Mouse (Mus musculus): ENCODE measurements around the gene 9230102O04Rik. TPM values are rescaled to one million over a fixed set of nuclear protein-coding genes. Genes with fewer than 3 reads are reported as not detected.

The 9230102O04Rik gene
- total RNA-seq, 2 experiments from 2014 or later: not detected

DNA sequence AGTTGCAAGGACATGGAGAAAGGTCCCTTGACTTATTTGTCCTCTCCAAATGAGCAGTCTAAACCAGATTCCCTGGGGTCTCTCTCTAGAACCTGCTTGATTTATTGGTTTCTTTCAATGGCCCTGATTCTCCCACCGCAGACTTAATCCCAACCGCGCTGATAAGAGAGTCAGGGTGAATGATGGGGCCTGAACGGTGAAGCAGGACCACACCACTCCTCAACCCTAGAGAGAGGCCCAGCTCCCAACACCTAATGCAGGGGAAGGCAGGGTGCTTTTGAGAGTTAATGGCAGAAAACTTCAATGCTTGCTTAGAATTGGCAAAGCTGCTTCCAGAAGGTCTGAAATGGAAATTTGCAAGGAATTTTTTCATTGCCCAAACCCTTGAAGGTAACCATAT is 14.1 kb downstream of the 9230102O04Rik start:
- no peak for ATAC-seq (replicated peaks; ENCODE audit: low FRiP score, poor library complexity, severe bottlenecking)

DNA sequence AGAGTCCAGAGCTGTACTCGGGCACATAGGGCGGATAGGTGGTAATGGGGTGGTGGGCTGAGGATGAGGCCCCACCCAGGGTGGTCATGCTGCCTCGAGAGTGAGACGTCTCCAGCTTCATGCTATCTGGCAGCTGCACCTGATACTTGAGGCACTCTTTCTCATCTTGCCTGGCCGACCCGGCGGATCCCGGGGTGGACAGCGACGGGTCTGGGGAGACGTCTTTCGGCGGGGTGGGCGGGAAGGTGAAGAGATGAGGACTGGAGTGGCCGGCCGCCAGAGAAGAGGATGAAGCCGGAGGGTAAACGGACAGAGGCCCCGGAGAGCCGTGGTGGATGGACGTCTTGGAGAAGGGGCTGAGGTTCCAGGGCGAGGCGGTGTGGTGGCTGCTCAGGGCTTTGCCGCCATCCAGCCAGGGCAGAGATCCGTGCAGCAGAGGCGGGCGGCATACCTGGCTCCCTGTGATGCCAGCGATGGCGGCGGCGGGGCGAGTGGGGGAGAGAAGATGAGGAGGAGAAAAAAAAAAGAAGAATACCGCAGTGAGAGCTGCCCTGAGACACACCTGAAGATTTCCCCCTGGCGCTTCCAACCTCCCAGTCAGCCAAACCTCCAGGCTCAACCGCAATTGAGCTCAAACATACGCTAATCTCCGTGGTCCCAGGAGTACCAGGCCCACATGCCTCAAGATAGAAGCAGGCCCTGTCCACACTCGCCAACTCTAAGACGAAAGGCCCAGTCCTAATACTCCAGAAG is 14.7 kb downstream of the 9230102O04Rik start:
- no peak for ATAC-seq (replicated peaks; ENCODE audit: low FRiP score, poor library complexity, severe bottlenecking)

DNA sequence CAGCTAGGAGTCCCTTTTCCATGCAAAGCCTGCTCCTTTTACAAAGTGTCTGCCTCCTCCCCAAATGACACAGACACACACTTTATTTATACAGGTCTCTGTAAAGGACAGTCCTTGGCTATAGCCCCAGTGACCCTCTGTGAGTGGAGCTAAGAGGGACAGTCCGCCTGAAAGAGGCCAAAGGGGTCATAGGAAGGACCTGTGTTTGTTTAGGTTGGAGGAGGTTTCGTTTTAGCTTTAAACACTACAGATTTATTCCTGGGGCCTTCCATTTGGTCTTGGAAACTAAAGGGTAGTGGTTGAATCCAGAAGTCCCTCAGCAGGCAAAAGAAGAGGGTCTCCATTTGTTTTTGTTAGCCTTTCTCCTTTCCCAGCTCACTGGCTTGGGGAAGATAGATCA is 15.6 kb downstream of the 9230102O04Rik start:
- no peak for ATAC-seq (replicated peaks; ENCODE audit: low FRiP score, poor library complexity, severe bottlenecking)

DNA sequence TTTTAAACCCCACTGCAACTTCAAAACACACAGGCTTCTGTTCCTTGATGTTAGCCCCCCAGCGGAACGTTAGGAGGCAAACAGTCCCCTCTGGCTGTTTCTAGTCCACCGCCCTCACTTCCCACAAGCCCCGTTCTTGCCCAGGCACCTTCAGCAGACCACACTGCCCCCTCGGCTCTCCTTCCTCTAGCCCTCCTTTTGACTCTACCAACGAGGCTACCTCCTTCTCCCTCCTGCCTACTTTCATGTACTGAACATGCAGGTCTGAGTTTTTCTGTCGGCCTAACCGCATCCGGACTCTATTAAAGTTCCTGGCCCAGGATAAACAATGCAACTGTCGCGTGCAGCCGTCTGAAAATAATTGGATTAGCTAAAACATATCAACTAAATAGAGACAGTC is 16.7 kb downstream of the 9230102O04Rik start:
- no peak for ATAC-seq (replicated peaks; ENCODE audit: low FRiP score, poor library complexity, severe bottlenecking)

DNA sequence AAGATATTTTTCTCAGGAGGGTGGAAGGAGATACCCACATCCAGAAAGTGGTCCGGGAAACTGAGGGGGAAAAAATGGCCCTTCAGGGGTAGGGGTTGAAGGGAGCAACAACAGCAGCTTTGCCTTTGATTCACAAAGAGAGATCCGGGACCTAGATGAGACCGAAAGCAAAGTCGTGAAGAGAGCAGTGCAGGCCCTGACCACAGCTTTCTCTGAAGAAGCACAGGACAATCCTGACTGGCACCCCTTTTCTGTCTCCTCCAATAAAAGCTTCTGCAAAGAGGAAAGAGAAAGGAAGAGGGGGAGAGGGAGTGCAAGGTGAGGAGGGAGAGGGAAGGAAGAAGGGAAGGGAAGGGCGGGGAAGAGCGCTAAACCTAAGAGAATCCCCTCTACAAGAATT is 17.5 kb downstream of the 9230102O04Rik start:
- ATAC-seq (replicated peaks; ENCODE audit: low FRiP score, poor library complexity, severe bottlenecking): no peak

DNA sequence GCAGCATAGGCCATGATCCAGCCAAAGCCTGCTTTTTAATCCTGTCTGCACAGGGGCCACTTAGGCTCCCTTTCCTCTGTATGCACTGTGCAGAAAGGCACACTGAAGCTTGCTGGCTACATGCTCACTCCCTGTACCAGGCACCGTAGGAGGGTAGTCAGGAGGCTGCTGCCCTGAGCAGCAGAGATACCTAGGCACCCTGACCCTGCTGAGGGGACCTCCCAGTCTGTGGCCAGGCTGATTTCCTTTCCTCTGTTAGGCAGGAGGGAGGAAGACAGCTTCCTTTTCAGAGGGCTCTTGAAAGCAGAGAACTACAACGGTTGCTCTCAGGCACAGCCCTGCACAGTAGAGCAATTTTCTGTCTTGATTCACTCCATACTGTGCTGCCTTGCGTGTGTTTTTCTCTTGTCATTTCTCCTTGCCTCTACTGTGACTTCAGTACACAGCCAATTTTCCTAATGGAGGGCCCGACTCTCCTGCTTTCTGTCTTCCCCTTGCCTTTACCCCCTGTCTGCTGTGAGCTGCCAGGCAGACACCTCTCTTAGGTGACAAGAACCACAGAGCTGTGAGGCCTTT is 18.1 kb downstream of the 9230102O04Rik start:
- ATAC-seq (replicated peaks; ENCODE audit: low FRiP score, poor library complexity, severe bottlenecking): no peak

DNA sequence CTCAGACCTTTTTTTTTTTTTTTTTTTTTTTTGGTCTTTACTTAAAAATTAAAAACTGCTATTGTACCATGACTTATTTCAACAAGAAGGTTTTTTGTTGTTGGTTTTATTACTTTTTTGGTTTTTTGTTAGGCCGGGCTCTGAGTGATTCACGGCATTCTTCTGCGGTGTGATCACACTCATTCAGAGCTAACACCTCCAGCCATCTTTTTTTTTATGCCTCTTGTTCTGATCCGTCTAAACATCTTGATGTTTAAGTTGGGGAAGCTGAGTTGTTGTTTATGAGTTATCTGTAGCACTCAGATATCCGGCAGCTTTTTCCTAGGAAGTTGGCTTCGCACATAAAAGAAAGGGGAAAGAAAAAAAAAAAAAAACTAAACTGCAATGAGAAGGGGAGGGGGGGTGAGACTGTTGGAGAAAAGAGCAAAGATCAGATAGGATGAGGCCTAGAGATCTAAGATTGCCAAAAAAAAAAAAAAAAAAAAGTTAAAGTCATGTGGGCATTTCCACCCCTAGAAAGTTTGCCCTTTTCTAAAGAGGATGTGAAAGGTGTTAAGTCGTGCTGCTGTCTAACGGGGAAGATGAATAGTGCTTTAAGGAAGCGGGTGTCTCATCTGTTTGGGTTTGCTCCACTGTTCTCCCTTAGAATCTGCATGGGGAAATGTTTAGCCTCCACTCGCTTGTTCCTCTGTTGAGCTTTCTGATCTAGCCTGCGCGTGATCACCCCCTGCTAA is 22.1 kb downstream of the 9230102O04Rik start:
- no peak for ATAC-seq (replicated peaks; ENCODE audit: low FRiP score, poor library complexity, severe bottlenecking)

DNA sequence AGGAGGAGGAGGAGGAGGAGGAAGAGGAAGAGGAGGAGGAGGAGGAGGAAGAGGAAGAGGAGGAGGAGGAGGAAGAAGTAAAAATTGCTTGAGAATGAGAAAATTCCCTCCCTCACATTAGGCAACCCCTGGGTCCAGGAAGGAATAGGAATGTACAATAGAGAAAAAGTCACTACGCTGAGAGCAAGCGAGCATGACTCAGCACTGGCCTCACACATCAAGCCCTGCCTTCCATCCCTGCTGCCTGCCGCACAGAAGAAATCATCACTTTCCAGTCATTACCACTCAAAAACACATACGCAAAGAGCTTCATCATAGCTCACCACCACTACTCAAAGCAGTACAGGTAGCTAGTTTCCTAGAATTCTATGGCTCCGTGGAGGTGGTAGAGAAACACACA is 28.6 kb downstream of the 9230102O04Rik start:
- no peak for ATAC-seq (replicated peaks; ENCODE audit: low FRiP score, poor library complexity, severe bottlenecking)

DNA sequence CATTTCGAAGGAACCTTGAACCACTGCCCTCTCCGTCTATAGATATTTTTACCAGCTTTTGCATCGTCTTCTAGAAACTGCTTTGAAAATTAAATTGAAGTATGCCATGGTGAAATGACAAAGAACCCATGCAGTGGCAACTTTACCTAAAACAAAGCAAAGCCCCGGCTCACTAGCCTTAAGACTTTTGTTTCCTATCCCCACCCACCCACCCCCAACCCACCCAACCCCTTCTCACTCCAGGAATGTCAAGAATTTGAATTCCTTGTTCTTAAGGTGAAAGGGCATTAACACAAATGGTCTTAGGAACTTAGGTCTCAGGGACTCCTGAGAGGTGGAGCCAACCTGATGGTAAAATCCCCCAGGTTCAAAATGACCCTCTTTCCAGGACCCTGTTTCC is 33.5 kb downstream of the 9230102O04Rik start:
- no peak for ATAC-seq (replicated peaks; ENCODE audit: low FRiP score, poor library complexity, severe bottlenecking)

DNA sequence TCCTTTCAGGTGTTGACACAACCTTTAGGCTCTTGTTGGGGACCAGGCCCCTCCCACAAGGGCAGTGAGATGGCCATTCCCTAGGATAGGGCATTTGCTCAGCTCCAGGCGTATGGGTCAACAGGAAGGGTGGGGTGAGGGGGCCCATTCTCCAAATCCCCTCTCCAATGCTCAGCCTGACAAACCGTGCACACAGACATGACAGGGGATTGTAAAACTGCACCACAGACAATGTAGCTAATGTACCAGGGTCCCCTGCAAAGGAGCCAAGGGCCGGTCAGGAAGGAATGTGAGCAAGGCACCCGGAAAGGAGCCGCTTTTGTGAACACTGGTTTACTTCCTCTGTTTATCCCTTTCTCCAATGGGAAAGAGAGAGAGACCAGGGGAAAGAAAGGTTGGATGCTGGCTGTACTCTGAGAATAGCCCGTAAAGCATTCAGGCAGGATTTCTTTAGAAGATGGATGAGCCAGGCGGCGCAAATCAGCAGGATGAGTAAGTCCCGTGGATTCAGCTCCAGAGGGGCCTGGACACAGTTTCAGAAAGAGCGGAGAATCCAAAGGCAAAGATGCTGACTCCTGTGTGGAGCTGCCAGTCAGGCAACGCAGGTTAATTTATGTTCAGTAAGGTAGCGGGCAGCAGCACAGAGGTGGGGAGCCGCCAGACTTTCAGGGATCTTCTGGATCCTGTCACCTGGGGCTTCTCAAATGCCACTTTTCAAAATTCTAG is 36.3 kb downstream of the 9230102O04Rik start:
- no peak for ATAC-seq (replicated peaks; ENCODE audit: low FRiP score, poor library complexity, severe bottlenecking)

DNA sequence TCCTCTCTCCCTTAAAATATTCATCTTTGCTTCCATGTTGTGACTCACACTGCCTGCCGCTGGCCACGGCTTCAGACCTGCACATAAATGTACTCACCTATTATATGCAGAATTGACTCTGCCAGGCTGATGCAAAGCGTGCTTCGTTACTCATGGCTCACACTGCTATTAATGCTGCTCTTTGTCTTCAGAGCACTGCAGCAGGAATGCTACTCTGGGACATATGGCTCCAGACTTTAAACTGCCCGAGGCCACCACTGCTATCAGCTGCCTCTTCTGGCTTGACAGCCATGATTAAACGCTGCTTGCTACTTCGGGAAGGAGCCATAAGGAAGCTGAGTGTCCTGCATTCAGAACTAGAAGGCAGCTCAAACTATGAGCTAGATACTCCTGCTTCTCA is 54.1 kb downstream of the 9230102O04Rik start:
- ATAC-seq (replicated peaks; ENCODE audit: low FRiP score, poor library complexity, severe bottlenecking): no peak

DNA sequence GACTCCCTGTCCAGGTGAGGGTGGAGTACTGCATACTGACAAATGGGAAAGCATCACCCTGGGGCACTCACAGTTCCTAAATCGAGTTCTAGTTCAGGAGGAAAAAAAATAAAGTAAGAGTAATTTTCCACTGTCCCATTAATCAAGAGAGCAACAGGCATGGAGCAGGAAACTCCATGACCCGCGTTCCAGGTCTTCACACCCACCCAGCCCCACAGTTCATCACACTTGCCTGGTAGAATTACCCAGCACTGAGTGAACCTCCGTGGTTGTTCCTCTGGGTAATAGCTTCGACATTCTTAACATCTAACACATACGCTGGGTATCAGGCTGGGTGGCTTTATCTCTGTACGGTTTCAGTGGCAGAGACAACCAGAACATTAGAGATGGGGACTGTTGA is 55.6 kb downstream of the 9230102O04Rik start:
- ATAC-seq (replicated peaks; ENCODE audit: low FRiP score, poor library complexity, severe bottlenecking): no peak

Other genes with a start within 250 kb of the 9230102O04Rik start
- gene 4930412O13Rik, start 8.3 kb downstream of the 9230102O04Rik start, total RNA-seq (2015; ENCODE audit: low replicate concordance): not detected in 2 replicates
- gene 4930412O13Rik, start 8.3 kb downstream of the 9230102O04Rik start, total RNA-seq (2017; ENCODE audit: low replicate concordance): not detected in 2 replicates
- 0.42 and 1.5 TPM in 2 replicates for gene Gata3, start 494 bp upstream of the 9230102O04Rik start, total RNA-seq (2015; ENCODE audit: low replicate concordance)
- 0.56 and 1.4 TPM in 2 replicates for gene Gata3, start 494 bp upstream of the 9230102O04Rik start, total RNA-seq (2017; ENCODE audit: low replicate concordance)
- gene Taf3, start 159.1 kb upstream of the 9230102O04Rik start, total RNA-seq (2015; ENCODE audit: low replicate concordance): 5.9 and 9.6 TPM in 2 replicates
- 3.5 and 3.8 TPM in 2 replicates for gene Taf3, start 159.1 kb upstream of the 9230102O04Rik start, total RNA-seq (2017; ENCODE audit: low replicate concordance)
- 157 and 158 TPM in 2 replicates for gene Atp5c1, start 191.0 kb upstream of the 9230102O04Rik start, total RNA-seq (2015; ENCODE audit: low replicate concordance)
- 107 and 112 TPM in 2 replicates for gene Atp5c1, start 191.0 kb upstream of the 9230102O04Rik start, total RNA-seq (2017; ENCODE audit: low replicate concordance)
- gene Kin, start 191.1 kb upstream of the 9230102O04Rik start, total RNA-seq (2015; ENCODE audit: low replicate concordance): 75.3 and 77.3 TPM in 2 replicates
- gene Kin, start 191.1 kb upstream of the 9230102O04Rik start, total RNA-seq (2017; ENCODE audit: low replicate concordance): 149 and 186 TPM in 2 replicates
- not detected in 2 replicates for gene Itih2, start 241.9 kb upstream of the 9230102O04Rik start, total RNA-seq (2015; ENCODE audit: low replicate concordance)
- gene Itih2, start 241.9 kb upstream of the 9230102O04Rik start, total RNA-seq (2017; ENCODE audit: low replicate concordance): not detected in 2 replicates